Mouse (Mus musculus) kidney, embryonic 16.5 days (tissue): Measurements from ENCODE around the gene Myoz2. TPM values are rescaled to one million over a fixed set of nuclear protein-coding genes. Genes with fewer than 3 reads are reported as not detected.

Source experiments
- ATAC-seq: fragments of 200-750 bp; cut with Nextera tagmentation; 2 replicates; pipeline ENCODE4 v1.8.0; 2017; ENCODE audit warnings: moderate TSS enrichment; ENCODE audit not compliant: low FRiP score, low TSS enrichment
- H3K27ac ChIP-seq: fragments of 300-500 bp; sonication (generic); 2 replicates; pipeline ENCODE4 v1.5.1; 2014; ENCODE audit warnings: low read length
- H3K27me3 ChIP-seq: fragments of 300-500 bp; sonication (generic); 2 replicates; pipeline ENCODE4 v1.6.1; 2014; ENCODE audit warnings: low read length, control low read depth, mixed read lengths; ENCODE audit not compliant: insufficient read depth
- H3K36me3 ChIP-seq: fragments of 300-500 bp; sonication (generic); 2 replicates; pipeline ENCODE4 v1.6.1; 2014; ENCODE audit warnings: low read length, control low read depth, mixed read lengths; ENCODE audit not compliant: insufficient read depth
- H3K4me1 ChIP-seq: fragments of 300-500 bp; sonication (generic); 2 replicates; pipeline ENCODE4 v1.6.1; 2014; ENCODE audit warnings: low read length, control low read depth, mixed read lengths; ENCODE audit not compliant: insufficient read depth
- H3K4me2 ChIP-seq: fragments of 300-500 bp; sonication (generic); replicated peaks from 2 replicates; pipeline ENCODE4 v1.6.1; 2014; ENCODE audit warnings: low read depth, low read length
- H3K4me3 ChIP-seq: fragments of 300-500 bp; sonication (generic); 2 replicates; pipeline ENCODE4 v1.5.1; 2014; ENCODE audit warnings: mild to moderate bottlenecking, low read length
- H3K9ac ChIP-seq: fragments of 300-500 bp; sonication (generic); replicated peaks from 2 replicates; pipeline ENCODE4 v1.6.1; 2014; ENCODE audit warnings: low read length
- H3K9me3 ChIP-seq: fragments of 300-500 bp; sonication (generic); 2 replicates; pipeline ENCODE4 v1.6.1; 2016; ENCODE audit warnings: low read length, control low read depth
- WGBS: fragments of 180-500 bp; shearing (Covaris S2); extraction: QIAGEN DNeasy Blood & Tissue Kit; methylation state at CpG from one replicate; pipeline ENCODE4 v1.1.7; 2014; 5-methylcytosine and 5-hydroxymethylcytosine counted together
- polyA plus RNA-seq: library from polyadenylated mRNA; unstranded; fragments of >200 nt; fragmentation: Nextera tagmentation; extraction: Ambion mirVana; gene quantifications from 2 replicates; pipeline ENCODE4 v1.2.1, GENCODE M21; 2015

Gene Myoz2
- polyA plus RNA-seq, 1 experiment from 2014 or later = 1.3 TPM

- Histone ChIP-seq H3K9ac (no peak overlapping the region), H3K27ac (no peak overlapping the region), H3K27me3 (no peaks in the 10 kb centered on the region), H3K4me1 (peaks cover 13% of the 10 kb centered on the region; the same call in 1 of the 2 replicates), H3K4me3 (no peak overlapping the region), H3K9me3 (no peaks in the 10 kb centered on the region; the same call in 1 of the 2 replicates), H3K36me3 (no peaks in the 10 kb centered on the region), H3K4me2 (no peak overlapping the region)
- WGBS = 67% methylated on average over 5 of the region's 5 CpGs
- ATAC-seq = peak; percentile 42; the same call in 1 of the 2 replicates
Observed at GRCm38 (mm10) chr3:123065466-123065865, 30.7 kb upstream of the Myoz2 start.

- Histone ChIP-seq H3K9ac (no peak overlapping the region), H3K27me3 (no peaks in the 10 kb centered on the region), H3K4me3 (no peak overlapping the region), H3K27ac (no peak overlapping the region), H3K36me3 (no peaks in the 10 kb centered on the region), H3K4me1 (peaks cover 13% of the 10 kb centered on the region; the same call in 1 of the 2 replicates), H3K4me2 (no peak overlapping the region), H3K9me3 (no peaks in the 10 kb centered on the region; the same call in 1 of the 2 replicates)
- no peak for ATAC-seq
- WGBS = 37% methylated on average over 5 of the region's 5 CpGs
Observed at GRCm38 (mm10) chr3:123064186-123064585, 29.4 kb upstream of the Myoz2 start.

- Histone ChIP-seq H3K27ac (no peak overlapping the region), H3K36me3 (no peaks in the 10 kb centered on the region), H3K4me3 (no peak overlapping the region), H3K27me3 (no peaks in the 10 kb centered on the region), H3K9me3 (no peaks in the 10 kb centered on the region), H3K4me1 (peaks cover 13% of the 10 kb centered on the region; the same call in 1 of the 2 replicates), H3K4me2 (no peak overlapping the region), H3K9ac (no peak overlapping the region)
- WGBS = 78% methylated on average over 2 of the region's 2 CpGs
- no peak for ATAC-seq
Observed at GRCm38 (mm10) chr3:123061931-123062330, 27.1 kb upstream of the Myoz2 start.

GRCm38 (mm10) chr3:123058832-123059231, 24.0 kb upstream of the Myoz2 start:
- H3K4me2 ChIP-seq = no peak overlapping the region
- H3K4me3 ChIP-seq = no peak overlapping the region
- no peak overlapping the region for H3K27ac ChIP-seq
- 90% methylated on average over 1 of the region's 1 CpGs for WGBS
- no peaks in the 10 kb centered on the region for H3K9me3 ChIP-seq
- H3K4me1 ChIP-seq = no peaks in the 10 kb centered on the region
- H3K9ac ChIP-seq = no peak overlapping the region
- no peaks in the 10 kb centered on the region for H3K27me3 ChIP-seq
- H3K36me3 ChIP-seq = no peaks in the 10 kb centered on the region
- no peak for ATAC-seq

GRCm38 (mm10) chr3:123054178-123054577, 19.4 kb upstream of the Myoz2 start:
- H3K4me2 ChIP-seq = no peak overlapping the region
- H3K27ac ChIP-seq = no peak overlapping the region
- 75% methylated on average over 5 of the region's 5 CpGs for WGBS
- H3K4me1 ChIP-seq = no peaks in the 10 kb centered on the region
- H3K9me3 ChIP-seq = peaks cover 5% of the 10 kb centered on the region; the same call in 1 of the 2 replicates
- no peaks in the 10 kb centered on the region for H3K27me3 ChIP-seq
- H3K36me3 ChIP-seq = no peaks in the 10 kb centered on the region
- peak; percentile 39; the same call in 1 of the 2 replicates for ATAC-seq
- no peak overlapping the region for H3K9ac ChIP-seq
- H3K4me3 ChIP-seq = no peak overlapping the region

GRCm38 (mm10) chr3:123053192-123053938, 18.6 kb upstream of the Myoz2 start:
- 68% methylated on average over 8 of the region's 8 CpGs for WGBS
- Histone ChIP-seq H3K4me2 (no peak overlapping the region), H3K9me3 (peaks cover 5% of the 10 kb centered on the region; the same call in 1 of the 2 replicates), H3K36me3 (no peaks in the 10 kb centered on the region), H3K4me3 (no peak overlapping the region), H3K27ac (no peak overlapping the region), H3K4me1 (no peaks in the 10 kb centered on the region), H3K27me3 (no peaks in the 10 kb centered on the region), H3K9ac (no peak overlapping the region)
- ATAC-seq = no peak

- no peaks in the 10 kb centered on the region for H3K9me3 ChIP-seq
- H3K4me3 ChIP-seq = no peak overlapping the region
- no peaks in the 10 kb centered on the region for H3K4me1 ChIP-seq
- no peak overlapping the region for H3K9ac ChIP-seq
- H3K4me2 ChIP-seq = no peak overlapping the region
- no peaks in the 10 kb centered on the region for H3K27me3 ChIP-seq
- H3K27ac ChIP-seq = no peak overlapping the region
- WGBS = 96% methylated on average over 1 of the region's 1 CpGs
- ATAC-seq = no peak
- no peaks in the 10 kb centered on the region for H3K36me3 ChIP-seq
Observed at GRCm38 (mm10) chr3:123042308-123042707, 7.5 kb upstream of the Myoz2 start.

- Histone ChIP-seq H3K4me3 (no peak overlapping the region), H3K4me2 (no peak overlapping the region), H3K36me3 (no peaks in the 10 kb centered on the region), H3K27me3 (no peaks in the 10 kb centered on the region), H3K9me3 (no peaks in the 10 kb centered on the region), H3K9ac (no peak overlapping the region), H3K27ac (no peak overlapping the region), H3K4me1 (no peaks in the 10 kb centered on the region)
- no peak for ATAC-seq
- 78% methylated on average over 8 of the region's 8 CpGs for WGBS
Observed at GRCm38 (mm10) chr3:123033804-123034203, 1.0 kb downstream of the Myoz2 start.

GRCm38 (mm10) chr3:123025634-123026033, 9.2 kb downstream of the Myoz2 start:
- no peak overlapping the region for H3K27ac ChIP-seq
- no peaks in the 10 kb centered on the region for H3K4me1 ChIP-seq
- no peak for ATAC-seq
- H3K36me3 ChIP-seq = no peaks in the 10 kb centered on the region
- no peak overlapping the region for H3K4me3 ChIP-seq
- no peak overlapping the region for H3K9ac ChIP-seq
- H3K9me3 ChIP-seq = no peaks in the 10 kb centered on the region
- 81% methylated on average over 3 of the region's 3 CpGs for WGBS
- no peaks in the 10 kb centered on the region for H3K27me3 ChIP-seq
- no peak overlapping the region for H3K4me2 ChIP-seq

GRCm38 (mm10) chr3:123024496-123025234, 10.2 kb downstream of the Myoz2 start:
- Histone ChIP-seq H3K4me1 (no peaks in the 10 kb centered on the region), H3K36me3 (no peaks in the 10 kb centered on the region), H3K9me3 (no peaks in the 10 kb centered on the region), H3K27me3 (no peaks in the 10 kb centered on the region), H3K4me2 (no peak overlapping the region), H3K27ac (no peak overlapping the region), H3K4me3 (no peak overlapping the region), H3K9ac (no peak overlapping the region)
- no peak for ATAC-seq
- 83% methylated on average over 9 of the region's 9 CpGs for WGBS
